Mouse (Mus musculus): ENCODE results near the gene Emilin1. TPM values are rescaled to one million over a fixed set of nuclear protein-coding genes. Genes with fewer than 3 reads are reported as not detected.

Gene Emilin1
- polyA plus RNA-seq, 1 experiment from 2014 or later, result 204 TPM

DNA sequence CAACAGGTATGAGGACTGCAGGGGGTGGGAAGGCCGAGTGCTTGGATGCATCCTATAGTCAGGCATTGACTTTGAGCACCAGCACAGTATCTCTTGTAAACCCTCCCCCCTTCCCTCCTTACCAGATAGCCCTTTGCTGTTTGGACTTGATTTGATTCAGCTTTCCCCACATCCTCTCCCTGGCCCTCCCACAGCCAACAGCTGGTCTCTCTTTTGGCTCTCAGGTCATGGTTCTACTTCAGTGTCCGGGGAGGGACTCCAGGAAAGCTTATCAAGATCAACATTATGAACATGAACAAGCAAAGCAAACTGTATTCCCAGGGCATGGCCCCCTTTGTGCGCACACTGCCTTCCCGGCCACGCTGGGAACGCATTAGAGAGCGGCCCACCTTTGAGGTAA is 22.8 kb upstream of the Emilin1 start:
- ATAC-seq (replicated peaks; ENCODE audit: low FRiP score, low read depth) (no peak), DNase-seq (ENCODE audit: low spot score) (peak; percentile 70)
- Histone ChIP-seq H3K27me3 (ENCODE audit: insufficient read depth, low read length) (no peaks in the 10 kb centered on the region), H3K27ac (peak overlapping the region; percentile 94; the same call in 1 of the 2 replicates), H3K4me2 (ENCODE audit: low read length) (peak overlapping the region; percentile 96), H3K9me3 (replicated peaks; ENCODE audit: low read length) (no peaks in the 10 kb centered on the region), H3K9ac (ENCODE audit: low read depth, low read length) (peak overlapping the region; percentile 23; the same call in 1 of the 2 replicates), H3K36me3 (ENCODE audit: insufficient read depth, low read length) (peaks cover 32% of the 10 kb centered on the region), H3K4me3 (replicated peaks; ENCODE audit: low read depth, low read length) (no peak overlapping the region), H3K4me1 (replicated peaks; ENCODE audit: insufficient read depth, low read length) (peaks cover 3% of the 10 kb centered on the region)
- TF ChIP-seq CTCF (IDR thresholded peaks at IDR 0.05; ENCODE audit: low read depth), result no peak
- 56% methylated on average over 7 of the region's 7 CpGs for WGBS

GRCm38 (mm10) chr5:30901860-30902259 is 11.3 kb upstream of the Emilin1 start:
- H3K36me3 ChIP-seq (ENCODE audit: insufficient read depth, low read length), result peaks cover 33% of the 10 kb centered on the region
- peak; percentile 31 for DNase-seq (ENCODE audit: low spot score)
- H3K4me2 ChIP-seq (ENCODE audit: low read length), result no peak overlapping the region
- peak; percentile 60 for ATAC-seq (replicated peaks; ENCODE audit: low FRiP score, low read depth)
- H3K27me3 ChIP-seq (ENCODE audit: insufficient read depth, low read length), result no peaks in the 10 kb centered on the region
- TF ChIP-seq CTCF (IDR thresholded peaks at IDR 0.05; ENCODE audit: low read depth), result no peak
- 86% methylated on average over 5 of the region's 5 CpGs for WGBS
- no peak overlapping the region for H3K4me3 ChIP-seq (replicated peaks; ENCODE audit: low read depth, low read length)
- no peak overlapping the region for H3K27ac ChIP-seq
- no peaks in the 10 kb centered on the region for H3K9me3 ChIP-seq (replicated peaks; ENCODE audit: low read length)
- H3K9ac ChIP-seq (ENCODE audit: low read depth, low read length), result no peak overlapping the region
- peaks cover 9% of the 10 kb centered on the region for H3K4me1 ChIP-seq (replicated peaks; ENCODE audit: insufficient read depth, low read length)

DNA sequence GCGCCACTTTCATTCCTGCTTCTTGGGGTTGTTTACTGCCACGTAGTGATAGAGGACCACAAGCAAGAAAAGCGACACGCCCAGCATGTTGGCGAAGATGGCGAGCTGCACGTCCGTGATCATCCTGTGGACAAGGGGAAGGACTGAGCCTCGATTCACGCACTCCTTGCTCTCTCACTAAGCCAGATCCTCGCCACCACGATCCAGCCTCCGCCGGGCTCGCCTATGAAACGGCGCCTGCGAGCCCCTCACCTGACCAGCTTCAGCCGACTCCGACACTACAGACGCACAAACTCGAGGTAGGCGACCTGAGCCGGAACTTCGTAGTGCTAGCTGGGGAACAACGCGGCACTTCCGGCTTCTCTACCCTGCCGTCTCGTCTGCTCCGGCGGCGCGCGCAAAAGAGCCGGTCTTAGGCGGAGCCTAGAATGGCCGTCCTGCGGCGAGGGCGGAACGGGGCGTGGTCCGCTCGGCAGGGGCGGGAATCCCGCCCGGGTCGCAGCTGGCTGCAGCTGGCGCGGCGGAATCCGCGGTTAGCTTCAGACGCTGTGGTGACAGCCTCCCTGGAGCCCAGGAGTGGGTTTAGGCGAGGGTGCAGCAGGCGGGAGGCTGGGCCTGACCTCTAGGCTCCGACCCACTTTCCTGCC is 5.7 kb upstream of the Emilin1 start, which contains the start of gene Ost4:
Ost4 (minus strand) TSS at position 376 of the 647 bp plus-strand sequence.
- H3K9me3 ChIP-seq (replicated peaks; ENCODE audit: low read length), result no peaks in the 10 kb centered on the region
- peaks cover 22% of the 10 kb centered on the region; the same call in 1 of the 2 replicates for H3K36me3 ChIP-seq (ENCODE audit: insufficient read depth, low read length)
- H3K4me2 ChIP-seq (ENCODE audit: low read length), result peak within 1 kb of the TSS; percentile 93
- H3K4me1 ChIP-seq (replicated peaks; ENCODE audit: insufficient read depth, low read length), result peaks cover 31% of the 10 kb centered on the region
- TF ChIP-seq CTCF (IDR thresholded peaks at IDR 0.05; ENCODE audit: low read depth), result no peak
- no peaks in the 10 kb centered on the region for H3K27me3 ChIP-seq (ENCODE audit: insufficient read depth, low read length)
- DNase-seq (ENCODE audit: low spot score) (peak; percentile 97), ATAC-seq (replicated peaks; ENCODE audit: low FRiP score, low read depth) (peak; percentile 92)
- H3K9ac ChIP-seq (ENCODE audit: low read depth, low read length), result peak within 1 kb of the TSS; percentile 64
- peak within 1 kb of the TSS; percentile 67 for H3K4me3 ChIP-seq (replicated peaks; ENCODE audit: low read depth, low read length)
- H3K27ac ChIP-seq, result peak within 1 kb of the TSS; percentile 95
- WGBS, result under 1% methylated on average over 58 of the region's 58 CpGs

GRCm38 (mm10) chr5:30908426-30909299 is 4.5 kb upstream of the Emilin1 start:
- ATAC-seq (replicated peaks; ENCODE audit: low FRiP score, low read depth), result 0 out of 2 replicates have a peak, but pooled peaks have one; percentile 17
- Histone ChIP-seq H3K27ac (peak overlapping the region; percentile 95), H3K9me3 (replicated peaks; ENCODE audit: low read length) (no peaks in the 10 kb centered on the region), H3K4me2 (ENCODE audit: low read length) (peak overlapping the region; percentile 93), H3K4me1 (replicated peaks; ENCODE audit: insufficient read depth, low read length) (peaks cover 36% of the 10 kb centered on the region), H3K9ac (ENCODE audit: low read depth, low read length) (peak overlapping the region; percentile 64; the same call in 1 of the 2 replicates), H3K27me3 (ENCODE audit: insufficient read depth, low read length) (no peaks in the 10 kb centered on the region), H3K36me3 (ENCODE audit: insufficient read depth, low read length) (peaks cover 16% of the 10 kb centered on the region; the same call in 1 of the 2 replicates), H3K4me3 (replicated peaks; ENCODE audit: low read depth, low read length) (peak overlapping the region; percentile 67)
- TF ChIP-seq CTCF (IDR thresholded peaks at IDR 0.05; ENCODE audit: low read depth), result no peak
- WGBS, result 26% methylated on average over 13 of the region's 13 CpGs
- peak; percentile 84 for DNase-seq (ENCODE audit: low spot score)

DNA sequence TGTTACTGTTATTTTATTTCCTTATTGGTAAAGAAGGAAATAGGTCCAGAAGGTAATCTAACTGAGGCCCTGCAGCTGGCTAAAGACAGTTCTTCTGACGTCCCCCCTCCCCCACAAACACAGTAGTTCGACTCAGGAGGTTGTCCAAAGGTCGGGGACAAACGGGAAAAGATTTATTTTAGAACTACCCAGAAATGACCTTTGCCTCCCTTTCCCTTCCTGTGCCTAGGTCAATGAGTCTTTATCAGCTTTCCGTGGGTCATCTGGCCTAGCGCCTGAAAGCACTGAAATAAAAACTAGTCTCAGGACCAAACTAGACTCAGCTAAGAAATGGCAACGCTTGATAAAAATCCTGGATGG is 3.9 kb upstream of the Emilin1 start:
- Histone ChIP-seq H3K4me2 (ENCODE audit: low read length) (no peak overlapping the region; the same call in 1 of the 2 replicates), H3K27ac (peak overlapping the region; percentile 95), H3K36me3 (ENCODE audit: insufficient read depth, low read length) (peaks cover 11% of the 10 kb centered on the region; the same call in 1 of the 2 replicates), H3K4me3 (replicated peaks; ENCODE audit: low read depth, low read length) (no peak overlapping the region), H3K9me3 (replicated peaks; ENCODE audit: low read length) (no peaks in the 10 kb centered on the region), H3K9ac (ENCODE audit: low read depth, low read length) (0 out of 2 replicates have a peak overlapping the region, but pooled peaks have one; percentile 0), H3K4me1 (replicated peaks; ENCODE audit: insufficient read depth, low read length) (peaks cover 36% of the 10 kb centered on the region), H3K27me3 (ENCODE audit: insufficient read depth, low read length) (no peaks in the 10 kb centered on the region)
- TF ChIP-seq CTCF (IDR thresholded peaks at IDR 0.05; ENCODE audit: low read depth), result no peak
- 16% methylated on average over 7 of the region's 7 CpGs for WGBS
- DNase-seq (ENCODE audit: low spot score) (peak; percentile 70), ATAC-seq (replicated peaks; ENCODE audit: low FRiP score, low read depth) (no peak)

DNA sequence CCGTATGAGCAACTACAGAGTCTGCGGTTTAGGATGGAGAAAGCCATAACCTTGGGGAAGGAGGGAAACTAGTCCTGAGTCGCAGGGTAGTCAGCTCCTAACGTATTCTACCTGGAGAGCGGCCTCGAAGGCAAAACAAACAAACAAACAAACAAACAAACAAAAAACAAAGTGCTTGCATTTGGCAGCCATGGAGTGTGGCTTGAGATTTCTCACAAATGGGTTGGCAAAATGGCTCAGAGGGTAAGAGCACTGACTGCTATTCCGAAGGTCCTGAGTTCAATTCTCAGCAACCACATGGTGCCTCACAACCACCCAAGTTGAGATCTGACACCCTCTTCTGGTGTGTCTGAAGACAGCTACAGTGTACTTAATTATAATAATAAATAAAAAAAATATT is 3.3 kb upstream of the Emilin1 start:
- TF ChIP-seq CTCF (IDR thresholded peaks at IDR 0.05; ENCODE audit: low read depth), result no peak
- no peak overlapping the region for H3K9ac ChIP-seq (ENCODE audit: low read depth, low read length)
- H3K9me3 ChIP-seq (replicated peaks; ENCODE audit: low read length), result no peaks in the 10 kb centered on the region
- peaks cover 36% of the 10 kb centered on the region for H3K4me1 ChIP-seq (replicated peaks; ENCODE audit: insufficient read depth, low read length)
- ATAC-seq (replicated peaks; ENCODE audit: low FRiP score, low read depth), result no peak
- H3K4me2 ChIP-seq (ENCODE audit: low read length), result no peak overlapping the region
- no peak overlapping the region for H3K4me3 ChIP-seq (replicated peaks; ENCODE audit: low read depth, low read length)
- DNase-seq (ENCODE audit: low spot score), result no peak
- WGBS, result 71% methylated on average over 7 of the region's 7 CpGs
- 0 out of 2 replicates have a peak, but pooled peaks cover 5% of the 10 kb centered on the region for H3K36me3 ChIP-seq (ENCODE audit: insufficient read depth, low read length)
- H3K27ac ChIP-seq, result peak overlapping the region; percentile 95
- H3K27me3 ChIP-seq (ENCODE audit: insufficient read depth, low read length), result no peaks in the 10 kb centered on the region
